Mouse (Mus musculus): Measurements from ENCODE around the gene Krt42. TPM values are rescaled to one million over a fixed set of nuclear protein-coding genes. Genes with fewer than 3 reads are reported as not detected.
"Not testable (repeated sequence)": the region's sequence is repeated elsewhere in the genome, so short reads cannot be mapped to it uniquely, and the experiment has no call there.

Gene Krt42
- polyA plus RNA-seq, 1 experiment from 2014 or later, result not detected

DNA sequence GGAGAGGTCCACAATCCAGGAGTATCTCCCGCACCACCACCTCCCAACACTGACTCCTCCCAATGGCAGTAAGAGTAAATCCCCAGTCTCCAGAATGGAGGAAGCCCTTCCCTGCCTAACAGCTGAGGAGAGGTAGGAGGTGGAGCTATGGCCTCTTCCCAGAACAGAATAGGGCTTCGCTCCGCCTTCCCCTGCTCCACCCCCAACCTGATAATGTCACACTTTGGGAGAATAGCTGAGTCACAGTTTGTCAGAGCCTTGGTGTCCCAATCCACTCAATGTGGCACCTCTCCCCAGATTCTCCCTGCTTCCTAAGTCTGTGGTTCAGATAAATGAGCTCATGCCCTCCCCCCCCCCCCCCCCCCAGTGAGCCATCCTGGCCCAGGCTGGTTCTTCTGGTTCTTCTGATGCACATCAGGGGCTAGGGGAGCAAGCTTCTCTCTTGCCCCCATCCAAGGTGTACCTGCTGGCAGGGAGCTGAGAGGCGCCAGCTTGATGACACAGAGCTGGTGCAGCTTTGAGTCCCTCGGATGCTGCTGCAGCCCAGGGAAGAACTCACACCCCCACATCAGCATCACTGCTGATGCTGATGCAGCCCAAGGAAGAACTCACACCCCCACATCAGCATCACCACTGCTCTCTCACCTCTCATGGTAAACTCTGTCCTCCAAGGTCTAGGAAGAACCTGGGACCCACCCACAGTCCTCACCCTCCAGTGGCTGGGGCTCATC, 15.1 kb downstream of the Krt42 start:
- 43% methylated on average over 5 of the region's 5 CpGs for WGBS (ENCODE audit: insufficient replicate concordance)
- Histone ChIP-seq H3K4me2 (no peak overlapping the region), H3K4me3 (replicated peaks) (no peak overlapping the region), H3K9me3 (replicated peaks) (no peaks in the 10 kb centered on the region), H3K9ac (no peak overlapping the region), H3K27me3 (no peaks in the 10 kb centered on the region), H3K4me1 (replicated peaks) (no peaks in the 10 kb centered on the region), H3K27ac (replicated peaks) (no peak overlapping the region), H3K36me3 (replicated peaks) (no peaks in the 10 kb centered on the region)
- no peak for ATAC-seq (ENCODE audit: insufficient read depth)

DNA sequence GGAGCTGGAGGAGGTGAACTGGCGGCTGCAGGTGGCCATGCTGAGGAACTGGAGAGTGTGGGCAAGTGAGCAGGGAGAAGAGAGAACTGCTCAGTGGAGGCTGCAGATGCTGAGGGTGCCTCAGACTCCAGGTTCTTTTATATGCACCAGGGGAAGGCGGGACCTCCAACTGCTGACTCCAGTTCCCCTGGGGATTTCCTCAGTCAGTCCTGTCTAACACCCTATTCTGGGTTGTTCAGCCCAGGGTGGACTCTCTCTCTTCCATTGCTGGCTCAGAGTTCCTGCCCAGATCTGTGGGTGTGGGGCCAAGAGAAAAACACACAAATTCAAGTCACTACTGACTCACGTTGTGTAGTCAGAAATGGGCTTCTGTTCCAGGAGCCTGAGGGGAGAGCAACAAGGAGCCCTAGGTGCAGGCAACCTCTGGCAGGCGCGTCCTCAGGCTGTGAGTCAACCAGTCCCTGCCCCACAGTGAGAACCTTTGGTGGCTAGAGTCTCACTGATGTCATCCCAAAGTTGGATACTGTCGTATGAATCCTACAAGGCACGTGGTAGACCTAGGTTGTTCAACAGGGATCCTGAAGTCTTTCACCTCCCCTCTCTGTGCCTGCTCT, 20.7 kb downstream of the Krt42 start, which contains the start of gene Krt16:
Gene Krt16 (minus strand): TSS at position 51 of the 614 bp plus-strand sequence.
- ATAC-seq (ENCODE audit: insufficient read depth), result no peak
- 59% methylated on average over 7 of the region's 7 CpGs for WGBS (ENCODE audit: insufficient replicate concordance)

DNA sequence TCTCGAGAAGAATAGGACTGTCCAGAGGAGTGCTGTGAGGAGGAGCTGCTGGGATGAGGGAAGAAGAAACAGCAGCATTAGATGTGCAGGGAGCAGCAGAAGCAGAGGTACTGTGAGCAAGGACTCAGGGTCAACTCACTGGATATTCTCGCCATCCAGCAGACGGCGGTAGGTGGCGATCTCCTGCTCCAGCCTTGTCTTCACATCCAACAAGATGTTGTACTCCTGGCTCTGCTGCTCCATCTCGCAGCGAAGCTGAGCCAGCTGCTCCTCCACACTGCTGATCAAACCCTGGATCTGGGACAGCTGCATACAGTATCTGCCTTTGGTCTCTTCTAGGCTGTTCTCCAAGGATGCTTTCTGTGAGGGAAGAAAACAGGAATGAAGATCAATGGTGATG, 23.2 kb downstream of the Krt42 start:
- not testable (repeated sequence) for H3K9me3 ChIP-seq (replicated peaks); H3K4me2 ChIP-seq; H3K9ac ChIP-seq; H3K4me1 ChIP-seq (replicated peaks); H3K27ac ChIP-seq (replicated peaks); H3K27me3 ChIP-seq; H3K36me3 ChIP-seq (replicated peaks); H3K4me3 ChIP-seq (replicated peaks); ATAC-seq (ENCODE audit: insufficient read depth)
- WGBS (ENCODE audit: insufficient replicate concordance), result 60% methylated on average over 7 of the region's 7 CpGs

More for the DNA sequence above, 20.7 kb downstream of the Krt42 start, which contains the start of gene Krt16:
- no peak within 1 kb of the TSS for H3K9ac ChIP-seq
- no peak within 1 kb of the TSS for H3K4me2 ChIP-seq
- no peak within 1 kb of the TSS for H3K27ac ChIP-seq (replicated peaks)
- H3K4me1 ChIP-seq (replicated peaks), result no peaks in the 10 kb centered on the region
- H3K4me3 ChIP-seq (replicated peaks), result no peak within 1 kb of the TSS
- no peaks in the 10 kb centered on the region for H3K27me3 ChIP-seq
- H3K9me3 ChIP-seq (replicated peaks), result no peaks in the 10 kb centered on the region
- no peaks in the 10 kb centered on the region for H3K36me3 ChIP-seq (replicated peaks)

DNA sequence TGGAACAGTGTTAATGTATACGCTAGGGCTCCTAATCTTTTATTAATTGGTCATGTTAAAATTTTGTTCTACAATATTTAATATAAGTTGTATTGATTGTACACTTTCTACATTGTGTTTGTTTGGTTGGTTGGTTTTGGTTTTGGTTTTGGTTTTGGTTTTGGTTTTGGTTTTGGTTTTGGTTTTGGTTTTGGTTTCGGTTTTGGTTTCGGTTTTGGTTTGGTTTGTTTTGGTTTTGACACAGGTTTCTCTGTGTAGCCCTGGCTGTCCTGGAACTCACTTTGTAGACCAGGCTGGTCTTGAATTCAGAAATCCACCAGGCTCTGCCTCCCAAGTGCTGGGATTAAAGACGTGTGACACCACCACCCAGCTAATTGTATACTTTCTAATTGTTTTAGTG, 29.4 kb downstream of the Krt42 start:
- H3K27ac ChIP-seq (replicated peaks); H3K4me2 ChIP-seq; H3K4me3 ChIP-seq (replicated peaks); H3K9ac ChIP-seq; H3K36me3 ChIP-seq (replicated peaks); H3K4me1 ChIP-seq (replicated peaks); ATAC-seq (ENCODE audit: insufficient read depth); H3K27me3 ChIP-seq; H3K9me3 ChIP-seq (replicated peaks): not testable (repeated sequence)
- WGBS (ENCODE audit: insufficient replicate concordance), result 77% methylated on average over 4 of the region's 4 CpGs

DNA sequence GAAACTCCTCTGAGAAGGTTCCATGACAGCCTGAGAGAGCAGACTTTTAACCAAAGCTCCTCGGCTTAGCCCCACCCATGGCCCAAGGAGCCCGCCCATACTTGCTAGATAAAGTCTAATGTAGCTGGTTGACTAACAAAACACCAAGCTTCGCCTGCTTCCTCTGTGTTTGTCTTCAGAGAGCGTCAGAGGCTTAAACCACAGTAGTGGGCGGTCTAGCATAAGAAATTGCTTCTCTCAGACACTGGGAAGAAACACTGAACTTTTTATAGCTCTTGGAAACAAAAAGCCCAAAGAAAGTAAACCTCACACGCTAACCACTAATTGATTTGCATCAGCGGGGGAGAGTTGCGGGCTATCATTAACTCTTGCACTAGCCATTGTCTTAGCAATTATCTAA, 47.9 kb downstream of the Krt42 start:
- no peaks in the 10 kb centered on the region for H3K27me3 ChIP-seq
- H3K27ac ChIP-seq (replicated peaks), result no peak overlapping the region
- H3K9ac ChIP-seq, result no peak overlapping the region
- no peak overlapping the region for H3K4me3 ChIP-seq (replicated peaks)
- H3K36me3 ChIP-seq (replicated peaks), result no peaks in the 10 kb centered on the region
- no peaks in the 10 kb centered on the region for H3K4me1 ChIP-seq (replicated peaks)
- H3K4me2 ChIP-seq, result no peak overlapping the region
- WGBS (ENCODE audit: insufficient replicate concordance), result 47% methylated on average over 8 of the region's 8 CpGs
- no peaks in the 10 kb centered on the region for H3K9me3 ChIP-seq (replicated peaks)
- ATAC-seq (ENCODE audit: insufficient read depth), result no peak

DNA sequence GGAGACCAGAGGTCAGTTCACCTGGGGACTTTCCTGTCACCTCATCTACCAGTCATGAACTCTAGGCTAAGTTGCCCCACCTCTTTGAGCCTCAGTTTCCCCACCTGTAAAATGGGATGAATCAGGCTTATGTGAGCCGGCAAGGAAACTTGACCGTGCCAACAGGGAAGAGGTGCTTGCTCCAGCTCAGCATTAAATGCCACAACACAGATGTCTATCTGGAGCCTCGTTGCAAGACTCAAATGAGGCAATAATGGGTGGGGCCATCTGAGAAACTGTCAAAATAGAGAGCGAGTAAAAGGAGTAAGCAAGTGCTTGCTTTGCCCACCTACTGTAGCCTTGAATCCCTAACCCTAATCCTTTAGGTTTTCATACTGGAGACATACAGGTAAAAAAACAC, 50.4 kb downstream of the Krt42 start:
- Histone ChIP-seq H3K27me3 (no peaks in the 10 kb centered on the region), H3K36me3 (replicated peaks) (no peaks in the 10 kb centered on the region), H3K9me3 (replicated peaks) (no peaks in the 10 kb centered on the region), H3K9ac (no peak overlapping the region), H3K4me2 (no peak overlapping the region), H3K27ac (replicated peaks) (no peak overlapping the region), H3K4me3 (replicated peaks) (no peak overlapping the region), H3K4me1 (replicated peaks) (no peaks in the 10 kb centered on the region)
- ATAC-seq (ENCODE audit: insufficient read depth), result no peak
- 58% methylated on average over 4 of the region's 4 CpGs for WGBS (ENCODE audit: insufficient replicate concordance)

Other genes starting within 250 kb of the Krt42 start
- gene Krt33b, start 240.0 kb downstream of the Krt42 start, polyA plus RNA-seq (2015; fragmentation: Nextera tagmentation; extraction: Ambion mirVana), result not detected in 2 replicates
- not detected in 2 replicates for gene Krt34, start 228.3 kb downstream of the Krt42 start, polyA plus RNA-seq (2015; fragmentation: Nextera tagmentation; extraction: Ambion mirVana)
- not detected in 2 replicates for gene Krt31, start 219.3 kb downstream of the Krt42 start, polyA plus RNA-seq (2015; fragmentation: Nextera tagmentation; extraction: Ambion mirVana)
- gene Krt32, start 181.6 kb downstream of the Krt42 start, polyA plus RNA-seq (2015; fragmentation: Nextera tagmentation; extraction: Ambion mirVana), result not detected in 2 replicates
- not detected in 2 replicates for gene Krt35, start 173.6 kb downstream of the Krt42 start, polyA plus RNA-seq (2015; fragmentation: Nextera tagmentation; extraction: Ambion mirVana)
- not detected in 2 replicates for gene Krt36, start 164.2 kb downstream of the Krt42 start, polyA plus RNA-seq (2015; fragmentation: Nextera tagmentation; extraction: Ambion mirVana)
- 0.36 TPM in 1 of 2 replicates, not detected in the other for gene Krt13, start 148.3 kb downstream of the Krt42 start, polyA plus RNA-seq (2015; fragmentation: Nextera tagmentation; extraction: Ambion mirVana)
- 0.16 and 0.84 TPM in 2 replicates for gene Krt15, start 133.9 kb downstream of the Krt42 start, polyA plus RNA-seq (2015; fragmentation: Nextera tagmentation; extraction: Ambion mirVana)
- 3.6 and 4.2 TPM in 2 replicates for gene Krt19, start 121.2 kb downstream of the Krt42 start, polyA plus RNA-seq (2015; fragmentation: Nextera tagmentation; extraction: Ambion mirVana)
- gene Krt9, start 76.6 kb downstream of the Krt42 start, polyA plus RNA-seq (2015; fragmentation: Nextera tagmentation; extraction: Ambion mirVana), result not detected in 2 replicates
- gene Krt14, start 62.3 kb downstream of the Krt42 start, polyA plus RNA-seq (2015; fragmentation: Nextera tagmentation; extraction: Ambion mirVana), result 0.50 and 0.76 TPM in 2 replicates
- gene Krt16, start 21.0 kb downstream of the Krt42 start, polyA plus RNA-seq (2015; fragmentation: Nextera tagmentation; extraction: Ambion mirVana), result not detected in 2 replicates
- 0.33 and 0.40 TPM in 2 replicates for gene Krt17, start 8.8 kb downstream of the Krt42 start, polyA plus RNA-seq (2015; fragmentation: Nextera tagmentation; extraction: Ambion mirVana)
- 1,286 and 1,576 TPM in 2 replicates for gene Eif1, start 50.0 kb upstream of the Krt42 start, polyA plus RNA-seq (2015; fragmentation: Nextera tagmentation; extraction: Ambion mirVana)
- not detected in 2 replicates for gene Gast, start 64.5 kb upstream of the Krt42 start, polyA plus RNA-seq (2015; fragmentation: Nextera tagmentation; extraction: Ambion mirVana)
- gene Hap1, start 86.3 kb upstream of the Krt42 start, polyA plus RNA-seq (2015; fragmentation: Nextera tagmentation; extraction: Ambion mirVana), result 0.33 and 0.45 TPM in 2 replicates
- gene Jup, start 127.9 kb upstream of the Krt42 start, polyA plus RNA-seq (2015; fragmentation: Nextera tagmentation; extraction: Ambion mirVana), result 14.0 and 15.7 TPM in 2 replicates
- gene P3h4, start 145.0 kb upstream of the Krt42 start, polyA plus RNA-seq (2015; fragmentation: Nextera tagmentation; extraction: Ambion mirVana), result 3.6 and 4.0 TPM in 2 replicates
- 7.8 and 8.5 TPM in 2 replicates for gene Fkbp10, start 145.8 kb upstream of the Krt42 start, polyA plus RNA-seq (2015; fragmentation: Nextera tagmentation; extraction: Ambion mirVana)
- gene Nt5c3b, start 171.9 kb upstream of the Krt42 start, polyA plus RNA-seq (2015; fragmentation: Nextera tagmentation; extraction: Ambion mirVana), result 16.5 and 17.7 TPM in 2 replicates
- gene Klhl10, start 172.0 kb upstream of the Krt42 start, polyA plus RNA-seq (2015; fragmentation: Nextera tagmentation; extraction: Ambion mirVana), result 0.06 and 0.14 TPM in 2 replicates
- gene Klhl11, start 202.9 kb upstream of the Krt42 start, polyA plus RNA-seq (2015; fragmentation: Nextera tagmentation; extraction: Ambion mirVana), result 1.6 and 2.2 TPM in 2 replicates

Data from liver, embryonic 15.5 days (tissue).